Mouse (Mus musculus) stomach, postnatal 0 days (tissue): ENCODE results near the gene Xpo4. TPM values are rescaled to one million over a fixed set of nuclear protein-coding genes. Genes with fewer than 3 reads are reported as not detected.

Source experiments
- ATAC-seq: fragments of 200-750 bp; cut with Nextera tagmentation; 2 replicates; pipeline ENCODE4 v1.8.0; 2017; ENCODE audit not compliant: low FRiP score, low TSS enrichment
- DNase-seq: peaks from one replicate; pipeline ENCODE4 v3.0.0-alpha.2; 2016; ENCODE audit warnings: low spot score
- H3K27ac ChIP-seq: fragments of 300-500 bp; sonication (generic); replicated peaks from 2 replicates; pipeline ENCODE4 v1.5.1; 2014; ENCODE audit warnings: mild to moderate bottlenecking, control low read depth
- H3K27me3 ChIP-seq: fragments of 300-500 bp; sonication (generic); 2 replicates; pipeline ENCODE4 v1.6.1; 2014; ENCODE audit warnings: low read length; ENCODE audit not compliant: control insufficient read depth, insufficient read depth
- H3K36me3 ChIP-seq: fragments of 300-500 bp; sonication (generic); 2 replicates; pipeline ENCODE4 v1.6.1; 2014; ENCODE audit warnings: low read length, mixed read lengths; ENCODE audit not compliant: control insufficient read depth, insufficient read depth
- H3K4me1 ChIP-seq: fragments of 300-500 bp; sonication (generic); replicated peaks from 2 replicates; pipeline ENCODE4 v1.6.1; 2014; ENCODE audit warnings: antibody characterized with exemption; ENCODE audit not compliant: control insufficient read depth, insufficient read depth
- H3K4me2 ChIP-seq: fragments of 300-500 bp; sonication (generic); replicated peaks from 2 replicates; pipeline ENCODE4 v1.6.1; 2014; ENCODE audit warnings: low read depth, mild to moderate bottlenecking, control low read depth, moderate library complexity
- H3K4me3 ChIP-seq: fragments of 300-500 bp; sonication (generic); 2 replicates; pipeline ENCODE4 v1.5.1; 2014; ENCODE audit warnings: low read depth, low read length, control low read depth
- H3K9ac ChIP-seq: fragments of 300-500 bp; sonication (generic); 2 replicates; pipeline ENCODE4 v1.6.1; 2014; ENCODE audit warnings: mild to moderate bottlenecking, low read length, control low read depth, mixed read lengths
- H3K9me3 ChIP-seq: fragments of 300-500 bp; sonication (generic); 2 replicates; pipeline ENCODE4 v1.6.1; 2016; ENCODE audit warnings: low read length; ENCODE audit not compliant: control insufficient read depth
- CTCF ChIP-seq: IDR thresholded peaks from 2 replicates; pipeline ENCODE4 v1.5.1; 2016; ENCODE audit warnings: antibody characterized with exemption, low read depth, mild to moderate bottlenecking, moderate library complexity
- EP300 ChIP-seq: optimal IDR thresholded peaks from 2 replicates; pipeline ENCODE3; 2016; ENCODE audit warnings: antibody characterized with exemption
- WGBS: fragments of 180-500 bp; shearing (Covaris S2); extraction: QIAGEN DNeasy Blood & Tissue Kit; methylation state at CpG from one replicate; pipeline ENCODE4 v1.1.7; 2014; 5-methylcytosine and 5-hydroxymethylcytosine counted together
- polyA plus RNA-seq: library from polyadenylated mRNA; unstranded; fragments of >200 nt; fragmentation: Nextera tagmentation; extraction: Ambion mirVana; gene quantifications from 2 replicates; pipeline ENCODE4 v1.2.1, GENCODE M21; 2015

Gene Xpo4
- 6.8 and 7.9 TPM in 2 replicates for polyA plus RNA-seq

DNA sequence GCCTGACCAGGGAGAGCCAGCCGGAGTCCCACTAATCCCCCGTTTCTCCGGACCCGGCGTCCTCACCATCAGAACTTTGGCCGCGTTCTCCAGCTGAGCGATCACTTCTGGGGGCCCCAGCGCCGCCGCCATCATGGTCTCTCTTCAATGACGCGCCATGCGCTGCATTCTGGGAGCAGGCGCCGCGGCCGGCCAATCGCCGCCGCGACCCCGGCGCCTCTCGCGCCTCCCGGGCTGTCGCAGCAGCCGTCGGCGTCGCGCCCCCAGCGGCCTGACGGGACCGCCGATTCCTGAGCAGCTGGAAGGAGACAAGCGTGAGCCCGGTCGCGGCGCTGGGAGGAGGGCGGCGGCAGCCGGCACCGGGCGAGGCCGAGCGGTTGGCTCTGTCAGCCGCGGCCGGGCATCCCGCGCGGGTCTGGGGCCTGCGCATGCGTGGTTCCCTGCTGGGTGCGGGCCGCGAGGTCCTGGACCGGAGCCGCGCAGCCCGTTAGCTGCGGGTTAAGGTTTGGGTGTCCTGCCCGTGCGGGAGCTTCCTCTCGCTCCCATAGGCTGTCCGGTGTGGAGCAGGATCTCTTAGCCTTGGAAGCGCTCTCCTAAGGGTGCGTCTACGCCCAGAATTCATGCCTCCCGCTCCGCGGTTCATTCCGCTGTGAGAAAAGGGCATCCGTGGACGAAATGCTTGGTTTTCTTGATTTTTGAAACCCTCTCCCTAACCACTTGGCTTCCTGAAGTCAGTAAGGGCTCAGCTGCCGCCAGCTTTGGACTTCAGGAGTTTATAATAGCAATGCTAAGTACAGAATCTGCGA lies at the start of gene Xpo4:
Xpo4 (minus strand) TSS at position 609 of the 806 bp plus-strand sequence.
- no peaks in the 10 kb centered on the region for H3K4me1 ChIP-seq
- peak within 1 kb of the TSS; percentile 91 for H3K4me2 ChIP-seq
- peak; percentile 84 for DNase-seq
- TF ChIP-seq CTCF (peak; percentile 46; the same call in 1 of the 2 replicates), EP300 (no peak)
- H3K9ac ChIP-seq: peak within 1 kb of the TSS; percentile 90
- no peaks in the 10 kb centered on the region for H3K9me3 ChIP-seq
- no peaks in the 10 kb centered on the region for H3K36me3 ChIP-seq
- peak; percentile 95 for ATAC-seq
- H3K27ac ChIP-seq: peak within 1 kb of the TSS; percentile 93
- H3K4me3 ChIP-seq: peak within 1 kb of the TSS; percentile 79
- no peaks in the 10 kb centered on the region for H3K27me3 ChIP-seq
- under 1% methylated on average over 76 of the region's 80 CpGs for WGBS

DNA sequence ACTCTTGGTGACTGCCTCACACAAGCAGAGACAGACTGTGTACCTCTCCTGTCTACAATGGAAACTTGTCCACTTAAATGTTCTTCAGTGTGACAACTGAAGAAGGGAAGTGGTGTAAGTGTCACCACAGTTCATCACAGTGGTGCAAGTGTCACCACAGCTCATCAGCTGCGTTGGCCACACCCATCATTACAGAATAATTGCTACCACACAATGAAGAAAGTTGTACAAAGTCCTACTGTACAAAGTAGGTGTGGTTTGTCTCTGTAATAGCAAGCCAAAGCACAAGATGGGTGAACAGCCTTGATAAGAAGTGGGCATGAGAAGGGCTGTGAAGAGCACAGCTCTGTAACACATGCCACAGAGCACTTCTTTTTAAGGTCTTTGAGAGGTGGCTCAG lies 47.7 kb upstream of the Xpo4 start:
- Histone ChIP-seq H3K27me3 (no peaks in the 10 kb centered on the region), H3K4me1 (no peaks in the 10 kb centered on the region), H3K4me3 (no peak overlapping the region), H3K4me2 (no peak overlapping the region), H3K36me3 (no peaks in the 10 kb centered on the region), H3K9ac (no peak overlapping the region), H3K27ac (no peak overlapping the region), H3K9me3 (no peaks in the 10 kb centered on the region)
- WGBS: 65% methylated on average over 1 of the region's 1 CpGs
- DNase-seq (no peak), ATAC-seq (no peak)
- no peak for TF ChIP-seq CTCF
- no peak for TF ChIP-seq EP300

DNA sequence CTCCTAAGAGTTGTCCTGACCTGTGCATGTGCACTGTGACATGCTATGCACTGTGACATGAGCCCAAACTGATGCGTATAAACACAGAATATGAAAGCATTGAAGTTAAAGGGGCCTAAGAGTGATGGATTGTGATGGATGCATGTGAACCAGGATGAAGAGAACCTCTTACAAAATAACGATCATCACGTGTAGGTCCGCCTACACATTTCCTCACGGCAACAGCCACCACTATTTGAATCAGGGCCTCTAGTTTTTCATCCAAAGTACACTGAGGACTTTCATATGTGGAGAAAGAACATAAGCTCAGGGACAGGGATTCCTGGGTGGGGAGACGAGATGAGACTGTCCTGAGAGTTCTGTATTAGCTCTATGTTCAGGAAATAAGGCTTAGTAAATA lies 45.8 kb upstream of the Xpo4 start:
- ATAC-seq (no peak), DNase-seq (no peak)
- Histone ChIP-seq H3K4me3 (no peak overlapping the region), H3K4me2 (no peak overlapping the region), H3K27me3 (no peaks in the 10 kb centered on the region), H3K9me3 (no peaks in the 10 kb centered on the region), H3K4me1 (0 out of 2 replicates have a peak, but pooled peaks cover 2% of the 10 kb centered on the region), H3K27ac (no peak overlapping the region), H3K9ac (no peak overlapping the region), H3K36me3 (no peaks in the 10 kb centered on the region)
- WGBS: 67% methylated on average over 6 of the region's 6 CpGs
- TF ChIP-seq EP300: no peak
- no peak for TF ChIP-seq CTCF

DNA sequence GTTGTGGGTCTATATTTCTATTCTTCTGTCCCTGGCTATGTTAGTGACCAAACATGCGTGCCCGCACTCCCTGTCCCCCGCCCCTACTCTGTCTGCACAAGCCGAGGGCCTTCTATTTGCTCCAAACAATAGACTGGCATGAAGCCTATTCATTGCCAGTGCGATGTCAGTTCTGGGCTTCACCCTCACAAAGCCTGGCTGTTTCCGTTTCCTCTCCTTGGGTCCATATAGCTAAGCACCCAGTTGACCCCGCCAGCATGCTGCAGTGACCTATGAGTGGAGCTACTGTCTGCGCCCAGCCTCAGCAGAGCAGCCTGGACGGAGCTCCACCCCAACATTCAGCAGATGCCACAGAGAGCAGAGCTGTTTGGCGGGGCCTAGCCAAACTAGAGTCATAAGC lies 43.9 kb upstream of the Xpo4 start:
- TF ChIP-seq CTCF (no peak), EP300 (no peak)
- H3K9ac ChIP-seq: no peak overlapping the region
- H3K27me3 ChIP-seq: no peaks in the 10 kb centered on the region
- DNase-seq: no peak
- H3K36me3 ChIP-seq: no peaks in the 10 kb centered on the region
- H3K27ac ChIP-seq: peak overlapping the region; percentile 49
- 0 out of 2 replicates have a peak, but pooled peaks cover 2% of the 10 kb centered on the region for H3K4me1 ChIP-seq
- 0 out of 2 replicates have a peak overlapping the region, but pooled peaks have one; percentile 25 for H3K4me2 ChIP-seq
- peak; percentile 54 for ATAC-seq
- 48% methylated on average over 10 of the region's 10 CpGs for WGBS
- H3K9me3 ChIP-seq: no peaks in the 10 kb centered on the region
- no peak overlapping the region for H3K4me3 ChIP-seq

DNA sequence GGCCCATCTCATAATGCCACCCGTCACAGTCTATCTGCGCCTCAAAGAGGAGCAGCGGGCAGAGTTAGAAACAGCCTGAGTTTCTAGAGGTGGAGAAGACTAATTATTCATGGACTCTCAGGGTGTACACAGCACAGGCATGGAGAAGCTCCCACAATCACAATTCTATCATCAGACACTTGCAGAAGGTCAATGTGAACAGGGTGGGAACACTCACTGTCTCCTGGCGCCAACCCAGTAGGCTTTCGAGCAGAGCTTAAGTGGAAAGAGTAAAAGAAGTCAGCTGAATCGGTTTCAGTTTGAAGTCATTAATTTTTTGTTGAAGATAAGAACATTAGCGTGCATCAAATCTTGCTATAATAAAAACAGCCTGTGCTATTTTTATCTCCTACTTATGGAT lies 43.4 kb upstream of the Xpo4 start:
- no peak for DNase-seq

More for the DNA sequence above, 43.4 kb upstream of the Xpo4 start:
- ATAC-seq: no peak
- Histone ChIP-seq H3K4me2 (no peak overlapping the region), H3K9ac (no peak overlapping the region), H3K27me3 (no peaks in the 10 kb centered on the region), H3K27ac (peak overlapping the region; percentile 63), H3K9me3 (no peaks in the 10 kb centered on the region), H3K4me3 (no peak overlapping the region), H3K36me3 (no peaks in the 10 kb centered on the region), H3K4me1 (0 out of 2 replicates have a peak, but pooled peaks cover 2% of the 10 kb centered on the region)
- TF ChIP-seq CTCF: no peak
- TF ChIP-seq EP300: no peak
- WGBS: 56% methylated on average over 7 of the region's 7 CpGs
